ENCODE assay signal across 13 mouse cellular contexts in the genomic region with DNA sequence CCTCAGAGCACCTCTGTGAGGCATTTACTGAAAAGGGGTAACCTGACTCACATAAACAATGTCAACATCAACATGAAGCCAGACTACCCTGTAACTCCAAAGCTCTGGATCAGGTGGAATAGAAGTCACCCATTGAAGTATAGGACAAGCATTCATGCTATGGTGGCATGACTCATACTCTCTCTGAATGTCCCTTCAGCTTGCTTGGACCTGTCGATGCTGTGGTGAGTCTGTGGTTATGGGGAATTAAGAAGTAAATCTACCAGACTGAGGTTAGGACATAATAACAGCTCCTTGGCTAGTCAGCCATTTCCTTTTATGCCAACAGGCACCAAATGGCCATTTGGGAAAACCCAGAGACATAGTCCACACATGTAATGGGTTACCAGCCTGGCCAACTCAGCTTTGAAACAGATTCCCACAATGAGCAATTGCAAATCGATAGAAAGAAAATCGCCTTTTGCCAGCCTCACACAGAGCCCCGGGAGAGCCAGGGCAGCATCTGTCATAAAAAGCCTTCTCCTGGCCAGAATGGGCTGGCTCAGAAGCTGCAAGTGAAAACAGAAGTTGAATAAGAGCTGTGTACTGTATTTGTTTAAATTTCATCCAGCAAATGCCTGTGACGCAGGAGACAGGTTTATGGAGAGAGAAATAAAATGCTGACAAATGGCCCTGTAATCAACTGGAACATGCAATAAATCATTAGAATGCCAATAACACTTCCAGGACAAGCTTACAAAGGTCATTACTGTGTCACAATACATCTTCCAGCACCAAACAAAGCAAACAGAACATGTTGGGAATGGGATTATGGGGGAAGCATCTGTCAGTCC.
DNase-seq lines count a peak whose midpoint lies in the region; ATAC-seq and TF ChIP-seq lines count a peak whose summit lies in the region.
"Had no signal": no experiment of that assay in that cellular context is flagged by ENCODE, and none has a peak within 500 bp of the region (broad histone marks: within the 10 kb centered on the region; RNA-seq: fewer than 3 reads in every experiment).

No protein-coding gene starts in this region.

- H3K36me3 ChIP-seq in kidney, embryonic 14.5 days (ENCODE audit: control insufficient read depth, insufficient read depth, low read length), result no peaks in the 10 kb centered on the region
- no peaks in the 10 kb centered on the region for H3K36me3 ChIP-seq in hindbrain, embryonic 12.5 days
- H3K36me3 ChIP-seq in thymus, adult 2 months (ENCODE audit: control insufficient read depth, insufficient read depth, low read length), result no peaks in the 10 kb centered on the region
- H3K36me3 ChIP-seq: limb, embryonic 12.5 days had no signal

- no peak for TF ChIP-seq POLR2A in brain, embryonic 14.5 days (IDR thresholded peaks at IDR 0.05; ENCODE audit: borderline replicate concordance, extremely low read depth, insufficient read depth, insufficient read length, poor library complexity, severe bottlenecking)
- TF ChIP-seq POLR2A in thymus, adult 2 months (IDR thresholded peaks at IDR 0.05; ENCODE audit: control insufficient read depth, extremely low read depth, insufficient read depth, low read length, poor library complexity), result no peak

- no peak overlapping the region for H3K4me2 ChIP-seq in kidney, embryonic 14.5 days (replicated peaks; ENCODE audit: low read depth, low read length)
- H3K4me2 ChIP-seq in hindbrain, embryonic 12.5 days (replicated peaks), result no peak overlapping the region

- WGBS in kidney, embryonic 14.5 days, result 17% methylated on average over 5 of the region's 5 CpGs
- 63% methylated on average over 5 of the region's 5 CpGs for WGBS in hindbrain, embryonic 12.5 days
- 55% methylated on average over 5 of the region's 5 CpGs for WGBS in thymus, adult 2 months

- H3K4me3 ChIP-seq in kidney, embryonic 14.5 days (ENCODE audit: low read length), result no peak overlapping the region
- H3K4me3 ChIP-seq in hindbrain, embryonic 12.5 days, result no peak overlapping the region
- H3K4me3 ChIP-seq in thymus, adult 2 months (ENCODE audit: control insufficient read depth, insufficient read depth, low read length), result no peak overlapping the region
- no peak overlapping the region for H3K4me3 ChIP-seq in layer of hippocampus, adult 2 months
- H3K4me3 ChIP-seq: limb, embryonic 12.5 days had no signal

- H3K27ac ChIP-seq in kidney, embryonic 14.5 days (ENCODE audit: low read depth, low read length), result peak overlapping the region; percentile 6; the same call in 1 of the 2 replicates
- peak overlapping the region; percentile 45; the same call in 1 of the 2 replicates for H3K27ac ChIP-seq in hindbrain, embryonic 12.5 days
- H3K27ac ChIP-seq in thymus, adult 2 months (ENCODE audit: control insufficient read depth, insufficient read depth, low read length), result no peak overlapping the region
- no peak overlapping the region for H3K27ac ChIP-seq in layer of hippocampus, adult 2 months
- H3K27ac ChIP-seq: limb, embryonic 12.5 days; macrophage had no signal

- no peaks in the 10 kb centered on the region for H3K9me3 ChIP-seq in kidney, embryonic 14.5 days (ENCODE audit: control insufficient read depth, low read length)
- no peaks in the 10 kb centered on the region for H3K9me3 ChIP-seq in hindbrain, embryonic 12.5 days (replicated peaks)
- H3K9me3 ChIP-seq: limb, embryonic 12.5 days had no signal

- H3K9ac ChIP-seq in kidney, embryonic 14.5 days (ENCODE audit: low read depth, low read length), result no peak overlapping the region
- no peak overlapping the region for H3K9ac ChIP-seq in hindbrain, embryonic 12.5 days
- H3K9ac ChIP-seq: limb, embryonic 12.5 days had no signal

- no peak for DNase-seq in kidney, adult 11 months
- peak; percentile 59 for DNase-seq in brain, embryonic 14.5 days (ENCODE audit: low read depth)
- peak; percentile 79 for DNase-seq in mesoderm, embryonic 11.5 days (ENCODE audit: low read depth, low spot score)
- no peak for DNase-seq in thymus, postnatal 4 days
- no peak for DNase-seq in thymus, adult 2 months
- DNase-seq in layer of hippocampus, adult 2 months (ENCODE audit: low spot score in 2 of 2), result no peak
- DNase-seq: adrenal gland, adult 8-10 months; cerebellum, adult 9-11 months; right cerebral cortex, postnatal 25 days had no signal

- H3K4me1 ChIP-seq in kidney, embryonic 14.5 days (ENCODE audit: control insufficient read depth, insufficient read depth, low read length), result peaks cover 13% of the 10 kb centered on the region
- peaks cover 12% of the 10 kb centered on the region for H3K4me1 ChIP-seq in hindbrain, embryonic 12.5 days
- no peaks in the 10 kb centered on the region for H3K4me1 ChIP-seq in thymus, adult 2 months (replicated peaks; ENCODE audit: control insufficient read depth, insufficient read depth, low read length)

- no peak for TF ChIP-seq CTCF in brain, embryonic 14.5 days (IDR thresholded peaks at IDR 0.05; ENCODE audit: borderline replicate concordance, extremely low read depth, insufficient read depth, insufficient read length)
- TF ChIP-seq CTCF in thymus, adult 2 months (IDR thresholded peaks at IDR 0.05; ENCODE audit: borderline replicate concordance, control insufficient read depth, extremely low read depth, insufficient read depth, low read length, poor library complexity), result no peak
- TF ChIP-seq CTCF in layer of hippocampus, adult 2 months (conservative IDR thresholded peaks at IDR 0.05), result no peak

- no peaks in the 10 kb centered on the region; the same call in 1 of the 2 replicates for H3K27me3 ChIP-seq in kidney, embryonic 14.5 days (ENCODE audit: control insufficient read depth, insufficient read depth, low read length)
- no peaks in the 10 kb centered on the region for H3K27me3 ChIP-seq in hindbrain, embryonic 12.5 days
- no peaks in the 10 kb centered on the region for H3K27me3 ChIP-seq in thymus, adult 2 months (ENCODE audit: control insufficient read depth, insufficient read depth, low read length)

- ATAC-seq in kidney, embryonic 14.5 days (ENCODE audit: low FRiP score, low TSS enrichment), result peak; percentile 74
- no peak for ATAC-seq in hindbrain, embryonic 12.5 days (ENCODE audit: low FRiP score)

Comparison
In these comparisons a context has a peak if more than half of its experiments do, and no peak if none do; other contexts are left out.
1. H3K27ac ChIP-seq: peak in kidney, embryonic 14.5 days (single experiment) and hindbrain, embryonic 12.5 days (single experiment); none in thymus, adult 2 months (single experiment) and layer of hippocampus, adult 2 months (single experiment).
2. DNase-seq: peak in brain, embryonic 14.5 days (single experiment) and mesoderm, embryonic 11.5 days (single experiment); none in kidney, adult 11 months (single experiment), thymus, postnatal 4 days (single experiment), thymus, adult 2 months (single experiment) and layer of hippocampus, adult 2 months (0 of 2).